Mouse (Mus musculus) liver, embryonic 11.5 days (tissue): ENCODE measurements at regions not wholly inside any gene's neighbourhood (a gene's known extent, or its start where the extent isn't known, plus 50 kb on each side); places are given as distances from the start of the nearest gene placed in this dataset.

Experiments
- ATAC-seq: fragments of 200-750 bp; cut with Nextera tagmentation; replicated peaks from 2 replicates; pipeline ENCODE4 v1.8.0; 2017; ENCODE audit warnings: moderate number of reproducible peaks, mild to moderate bottlenecking, moderate TSS enrichment, moderate library complexity; ENCODE audit not compliant: low FRiP score
- DNase-seq: peaks from one replicate; pipeline ENCODE4 v3.0.0-alpha.2; 2017; ENCODE audit warnings: low spot score
- H3K27ac ChIP-seq: fragments of 300-500 bp; sonication (generic); 2 replicates; pipeline ENCODE4 v1.5.1; 2014; ENCODE audit warnings: mild to moderate bottlenecking, low read depth, low read length, control low read depth
- H3K27me3 ChIP-seq: fragments of 300-500 bp; sonication (generic); replicated peaks from 2 replicates; pipeline ENCODE4 v1.6.1; 2014; ENCODE audit warnings: low read length, mixed read lengths; ENCODE audit not compliant: control insufficient read depth, insufficient read depth
- H3K36me3 ChIP-seq: fragments of 300-500 bp; sonication (generic); 2 replicates; pipeline ENCODE4 v1.6.1; 2014; ENCODE audit warnings: mild to moderate bottlenecking, low read length, moderate library complexity, mixed read lengths; ENCODE audit not compliant: control insufficient read depth, insufficient read depth
- H3K4me1 ChIP-seq: fragments of 300-500 bp; sonication (generic); replicated peaks from 2 replicates; pipeline ENCODE4 v1.6.1; 2014; ENCODE audit warnings: low read length, mixed read lengths; ENCODE audit not compliant: control insufficient read depth, insufficient read depth
- H3K4me2 ChIP-seq: fragments of 300-500 bp; sonication (generic); 2 replicates; pipeline ENCODE4 v1.6.1; 2014; ENCODE audit warnings: mild to moderate bottlenecking, control low read depth, moderate library complexity
- H3K4me3 ChIP-seq: fragments of 300-500 bp; sonication (generic); 2 replicates; pipeline ENCODE4 v1.5.1; 2014; ENCODE audit warnings: low read depth, low read length, control low read depth
- H3K9ac ChIP-seq: fragments of 300-500 bp; sonication (generic); 2 replicates; pipeline ENCODE4 v1.6.1; 2014; ENCODE audit warnings: low read depth, low read length, control low read depth
- H3K9me3 ChIP-seq: fragments of 300-500 bp; sonication (generic); 2 replicates; pipeline ENCODE4 v1.6.1; 2016; ENCODE audit warnings: low read length, inconsistent platforms, mixed read lengths; ENCODE audit not compliant: control insufficient read depth
- WGBS: fragments of 180-500 bp; shearing (Covaris S2); extraction: QIAGEN DNeasy Blood & Tissue Kit; methylation state at CpG from one replicate; pipeline ENCODE4 v1.1.7; 2014; 5-methylcytosine and 5-hydroxymethylcytosine counted together

- 62% methylated on average over 3 of the region's 3 CpGs for WGBS
- no peak overlapping the region for H3K4me3 ChIP-seq
- no peak overlapping the region for H3K27ac ChIP-seq
- H3K36me3 ChIP-seq = no peaks in the 10 kb centered on the region
- H3K4me1 ChIP-seq = no peaks in the 10 kb centered on the region
- ATAC-seq (no peak), DNase-seq (no peak)
- no peaks in the 10 kb centered on the region for H3K27me3 ChIP-seq
- no peaks in the 10 kb centered on the region for H3K9me3 ChIP-seq
- no peak overlapping the region for H3K9ac ChIP-seq
- no peak overlapping the region for H3K4me2 ChIP-seq
Measured at GRCm38 (mm10) chr15:62809320-62809719, 1035.7 kb downstream of the Gsdmc2 start.

GRCm38 (mm10) chr15:62808087-62808808 lies 1036.7 kb downstream of the Gsdmc2 start:
- Histone ChIP-seq H3K4me1 (no peaks in the 10 kb centered on the region), H3K4me2 (no peak overlapping the region), H3K36me3 (no peaks in the 10 kb centered on the region), H3K9me3 (no peaks in the 10 kb centered on the region), H3K9ac (no peak overlapping the region), H3K27ac (no peak overlapping the region), H3K27me3 (no peaks in the 10 kb centered on the region), H3K4me3 (no peak overlapping the region)
- no peak for ATAC-seq
- WGBS = 55% methylated on average over 4 of the region's 4 CpGs
- no peak for DNase-seq

DNA sequence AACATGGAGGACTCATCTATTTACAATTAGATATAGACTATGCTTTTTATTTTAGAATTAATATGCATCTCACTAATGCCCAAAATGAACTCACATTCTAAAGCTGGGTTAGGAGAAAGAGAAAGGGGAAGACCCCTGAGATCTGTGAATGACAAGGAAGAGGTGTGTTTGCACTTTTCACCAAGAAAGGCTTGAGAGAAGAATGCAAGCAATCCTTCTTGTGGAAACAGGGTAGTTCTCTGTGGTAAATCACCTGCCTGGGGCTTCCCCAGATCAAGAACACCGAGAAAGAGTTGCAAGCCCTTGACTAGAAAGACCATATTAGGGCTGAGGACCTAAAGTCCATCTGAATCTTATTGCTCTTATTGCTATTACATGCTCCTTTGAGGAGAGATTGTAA lies 1037.6 kb downstream of the Gsdmc2 start:
- no peak for ATAC-seq
- H3K27ac ChIP-seq = no peak overlapping the region
- no peaks in the 10 kb centered on the region for H3K4me1 ChIP-seq
- H3K4me3 ChIP-seq = no peak overlapping the region
- no peak overlapping the region for H3K4me2 ChIP-seq
- WGBS = 44% methylated on average over 1 of the region's 1 CpGs
- DNase-seq = no peak
- no peaks in the 10 kb centered on the region for H3K36me3 ChIP-seq
- H3K9me3 ChIP-seq = no peaks in the 10 kb centered on the region
- no peaks in the 10 kb centered on the region for H3K27me3 ChIP-seq
- no peak overlapping the region for H3K9ac ChIP-seq

- H3K27me3 ChIP-seq = no peaks in the 10 kb centered on the region
- no peaks in the 10 kb centered on the region for H3K9me3 ChIP-seq
- H3K36me3 ChIP-seq = no peaks in the 10 kb centered on the region
- no peak for DNase-seq
- H3K9ac ChIP-seq = no peak overlapping the region
- no peak for ATAC-seq
- no peak overlapping the region for H3K4me3 ChIP-seq
- H3K27ac ChIP-seq = no peak overlapping the region
- no peak overlapping the region for H3K4me2 ChIP-seq
- no peaks in the 10 kb centered on the region for H3K4me1 ChIP-seq
Measured at GRCm38 (mm10) chr15:62802770-62803169, 1042.2 kb downstream of the Gsdmc2 start.

GRCm38 (mm10) chr15:62798731-62799130 lies 1046.2 kb downstream of the Gsdmc2 start:
- Histone ChIP-seq H3K4me3 (no peak overlapping the region), H3K27me3 (no peaks in the 10 kb centered on the region), H3K36me3 (no peaks in the 10 kb centered on the region), H3K4me2 (no peak overlapping the region), H3K9me3 (no peaks in the 10 kb centered on the region), H3K9ac (no peak overlapping the region), H3K27ac (no peak overlapping the region), H3K4me1 (no peaks in the 10 kb centered on the region)
- 69% methylated on average over 4 of the region's 4 CpGs for WGBS
- ATAC-seq (no peak), DNase-seq (no peak)

DNA sequence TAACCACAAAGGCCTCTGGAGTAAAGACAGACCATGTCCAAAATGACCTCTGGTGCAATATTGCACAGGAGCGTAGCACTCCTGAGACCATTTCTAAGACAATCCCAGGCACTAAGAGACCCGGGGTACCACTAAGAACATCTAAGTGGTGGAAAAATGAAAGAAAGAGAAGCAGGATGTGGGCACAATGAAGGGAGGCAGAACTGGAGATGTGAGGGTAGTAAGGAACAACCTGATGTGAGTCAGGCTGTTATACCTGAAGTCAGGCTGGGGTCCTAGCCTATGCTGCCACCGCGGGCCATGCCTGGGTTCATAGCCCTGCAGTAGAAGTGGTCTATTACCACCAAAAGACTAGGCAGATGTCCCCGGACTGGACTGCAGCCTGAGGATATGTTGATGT lies 1051.4 kb downstream of the Gsdmc2 start:
- H3K9me3 ChIP-seq = no peaks in the 10 kb centered on the region
- H3K4me3 ChIP-seq = no peak overlapping the region
- no peaks in the 10 kb centered on the region for H3K27me3 ChIP-seq
- WGBS = 86% methylated on average over 5 of the region's 5 CpGs
- H3K4me1 ChIP-seq = no peaks in the 10 kb centered on the region
- no peak for ATAC-seq
- H3K36me3 ChIP-seq = no peaks in the 10 kb centered on the region
- DNase-seq = no peak
- no peak overlapping the region for H3K4me2 ChIP-seq
- no peak overlapping the region for H3K9ac ChIP-seq
- H3K27ac ChIP-seq = no peak overlapping the region

DNA sequence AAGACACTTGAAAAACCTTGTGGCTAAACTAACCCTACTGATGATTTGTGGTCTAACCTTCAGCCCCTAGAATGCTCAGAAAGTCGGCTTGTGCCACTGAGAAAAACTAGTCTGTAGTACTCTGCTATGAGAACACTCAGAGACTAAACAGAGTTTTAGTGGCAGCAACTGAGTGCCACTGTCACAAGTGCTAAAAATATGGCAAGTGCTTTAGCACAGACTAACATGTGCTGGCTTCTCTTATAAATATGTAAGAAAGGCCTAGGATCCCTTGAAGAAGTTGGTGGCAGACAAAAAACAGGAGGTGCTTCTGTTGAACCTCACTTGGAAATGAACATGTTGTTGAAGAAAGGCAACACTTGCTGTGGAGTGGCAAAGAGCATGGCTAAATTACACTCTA lies 1052.9 kb downstream of the Gsdmc2 start:
- WGBS = 54% methylated on average over 1 of the region's 1 CpGs

DNA sequence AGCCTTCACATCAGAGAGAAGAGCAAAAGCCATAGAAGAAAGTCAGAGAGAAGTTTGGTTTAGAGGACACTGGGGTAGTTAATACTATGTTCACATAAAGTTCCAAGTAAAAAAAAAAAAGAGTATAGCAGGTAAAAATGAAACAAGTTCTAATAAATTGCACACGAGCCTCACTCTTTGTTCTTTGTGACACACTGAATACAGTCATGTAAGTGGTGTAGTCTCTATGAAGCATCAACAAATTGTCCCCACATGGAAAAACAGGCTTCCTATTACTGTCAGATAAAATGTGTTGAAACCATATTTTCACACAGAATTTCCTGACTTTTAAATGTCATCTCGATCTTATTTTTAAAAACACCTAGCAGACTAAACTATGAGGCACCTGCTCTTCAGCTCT lies 1057.2 kb downstream of the Gsdmc2 start:
- Histone ChIP-seq H3K9ac (no peak overlapping the region), H3K9me3 (no peaks in the 10 kb centered on the region), H3K27ac (no peak overlapping the region), H3K4me1 (no peaks in the 10 kb centered on the region), H3K4me3 (no peak overlapping the region), H3K27me3 (no peaks in the 10 kb centered on the region), H3K4me2 (no peak overlapping the region), H3K36me3 (no peaks in the 10 kb centered on the region)
- ATAC-seq (no peak), DNase-seq (no peak)
- 75% methylated on average over 2 of the region's 2 CpGs for WGBS

More for the DNA sequence above, 1052.9 kb downstream of the Gsdmc2 start:
- no peak for ATAC-seq
- Histone ChIP-seq H3K9me3 (no peaks in the 10 kb centered on the region), H3K4me2 (no peak overlapping the region), H3K27ac (no peak overlapping the region), H3K27me3 (no peaks in the 10 kb centered on the region), H3K4me3 (no peak overlapping the region), H3K4me1 (no peaks in the 10 kb centered on the region), H3K36me3 (no peaks in the 10 kb centered on the region), H3K9ac (no peak overlapping the region)
- no peak for DNase-seq

- ATAC-seq (no peak), DNase-seq (no peak)
- no peak overlapping the region for H3K4me3 ChIP-seq
- no peak overlapping the region for H3K9ac ChIP-seq
- no peaks in the 10 kb centered on the region for H3K9me3 ChIP-seq
- no peaks in the 10 kb centered on the region for H3K36me3 ChIP-seq
- H3K27ac ChIP-seq = no peak overlapping the region
- no peak overlapping the region for H3K4me2 ChIP-seq
- H3K4me1 ChIP-seq = no peaks in the 10 kb centered on the region
- H3K27me3 ChIP-seq = no peaks in the 10 kb centered on the region
- 90% methylated on average over 1 of the region's 1 CpGs for WGBS
Measured at GRCm38 (mm10) chr15:62786315-62786714, 1058.7 kb downstream of the Gsdmc2 start.
